Mouse (Mus musculus) frontal cortex, adult 2 months (tissue): ENCODE results near the gene Mob3b. TPM values are rescaled to one million over a fixed set of nuclear protein-coding genes. Genes with fewer than 3 reads are reported as not detected.

Source experiments
- DNase-seq, 2 experiments: peaks; one replicate each; pipeline ENCODE4 v3.0.0; 2022; ENCODE audit warnings: low spot score in 1 of 2; ENCODE audit errors: extremely low spot score in 1 of 2
- polyA plus RNA-seq: library from polyadenylated mRNA; depleted of rRNA; stranded (reverse); fragments of >200 nt; gene quantifications from 2 replicates; pipeline ENCODE4 v1.2.3, GENCODE M21; 2012

Gene Mob3b
- polyA plus RNA-seq, 1 experiment = 4.0 TPM

- DNase-seq = no peak
Observed at GRCm38 (mm10) chr4:35012401-35013307, 144.6 kb downstream of the Mob3b start.

GRCm38 (mm10) chr4:35006541-35007260 is 150.6 kb downstream of the Mob3b start:
- DNase-seq = no peak

GRCm38 (mm10) chr4:35006056-35006455 is 151.2 kb downstream of the Mob3b start:
- DNase-seq = no peak

- no peak for DNase-seq
Observed at GRCm38 (mm10) chr4:35005068-35005769, 152.1 kb downstream of the Mob3b start.

GRCm38 (mm10) chr4:35004473-35004872 is 152.8 kb downstream of the Mob3b start:
- DNase-seq = no peak

GRCm38 (mm10) chr4:35003550-35004326 is 153.5 kb downstream of the Mob3b start:
- DNase-seq = no peak

- no peak for DNase-seq
Observed at GRCm38 (mm10) chr4:34996616-34997015, 160.7 kb downstream of the Mob3b start.

GRCm38 (mm10) chr4:34993639-34993975 is 163.7 kb downstream of the Mob3b start:
- no peak for DNase-seq

GRCm38 (mm10) chr4:34992866-34993638 is 164.2 kb downstream of the Mob3b start:
- DNase-seq = peak in 1 of 2 experiments; percentile 31

- no peak for DNase-seq
Observed at GRCm38 (mm10) chr4:34991891-34992865, 165.1 kb downstream of the Mob3b start.

- DNase-seq = no peak
Observed at GRCm38 (mm10) chr4:34991116-34991515, 166.2 kb downstream of the Mob3b start.

- no peak for DNase-seq
Observed at GRCm38 (mm10) chr4:34990659-34991058, 166.6 kb downstream of the Mob3b start.

- no peak for DNase-seq
Observed at GRCm38 (mm10) chr4:34987568-34987967, 169.7 kb downstream of the Mob3b start.

GRCm38 (mm10) chr4:34987109-34987508 is 170.2 kb downstream of the Mob3b start:
- DNase-seq = no peak

GRCm38 (mm10) chr4:34986647-34987046 is 170.6 kb downstream of the Mob3b start:
- no peak for DNase-seq

- DNase-seq = no peak
Observed at GRCm38 (mm10) chr4:34984377-34984776, 172.9 kb downstream of the Mob3b start.

- no peak for DNase-seq
Observed at GRCm38 (mm10) chr4:34983511-34983910, 173.8 kb downstream of the Mob3b start.
